Comparison of ENCODE assay signal across 8 mouse cellular contexts in genomic region chr7:79080572-79081399, GRCm38 (mm10). TPM values are rescaled to one million over a fixed set of nuclear protein-coding genes. Genes with fewer than 3 reads are reported as not detected.
DNase-seq lines count a peak whose midpoint lies in the region; ATAC-seq and TF ChIP-seq lines count a peak whose summit lies in the region.

No protein-coding gene starts in this region.

- no peak for DNase-seq in cerebellum, adult 11-12 months
- peak; percentile 21 to 40 for DNase-seq in gastrocnemius, postnatal 36 days
- peak; percentile 6 for DNase-seq in kidney, adult 11 months
- DNase-seq in midbrain, postnatal 0 days (ENCODE audit: low spot score): peak; percentile 78
- peak; percentile 45 for DNase-seq in splenic B cell, adult 2 months (ENCODE audit: low read depth, low spot score)

- peaks cover 4% of the 10 kb centered on the region; the same call in 1 of the 2 replicates for H3K27me3 ChIP-seq in limb, embryonic 13.5 days
- H3K27me3 ChIP-seq in midbrain, postnatal 0 days (ENCODE audit: insufficient read depth, low read length): no peaks in the 10 kb centered on the region
- H3K27me3 ChIP-seq in splenic B cell, adult 2 months (ENCODE audit: control insufficient read depth, insufficient read depth, low read length, poor library complexity, severe bottlenecking): no peaks in the 10 kb centered on the region

- H3K4me1 ChIP-seq in cortical plate, adult 2 months (ENCODE audit: control insufficient read depth, insufficient read depth, low read length): no peaks in the 10 kb centered on the region
- H3K4me1 ChIP-seq in limb, embryonic 13.5 days: no peaks in the 10 kb centered on the region
- H3K4me1 ChIP-seq in midbrain, postnatal 0 days (ENCODE audit: insufficient read depth, low read length): no peaks in the 10 kb centered on the region

- peak; percentile 56; the same call in 1 of the 2 replicates for ATAC-seq in cerebellum, adult (ENCODE audit: insufficient number of reproducible peaks, low FRiP score, low TSS enrichment)
- ATAC-seq in limb, embryonic 13.5 days (ENCODE audit: low FRiP score, low read depth): peak; percentile 79
- peak; percentile 60; the same call in 1 of the 2 replicates for ATAC-seq in midbrain, postnatal 0 days (ENCODE audit: low FRiP score)

- H3K27ac ChIP-seq in cortical plate, adult 2 months (ENCODE audit: insufficient read depth, low read length): no peak overlapping the region
- H3K27ac ChIP-seq in limb, embryonic 13.5 days: 0 out of 2 replicates have a peak overlapping the region, but pooled peaks have one; percentile 1
- H3K27ac ChIP-seq in midbrain, postnatal 0 days (ENCODE audit: low read depth, low read length): no peak overlapping the region

- no peaks in the 10 kb centered on the region for H3K36me3 ChIP-seq in limb, embryonic 13.5 days
- H3K36me3 ChIP-seq in midbrain, postnatal 0 days (ENCODE audit: insufficient read depth, low read length): no peaks in the 10 kb centered on the region
- no peaks in the 10 kb centered on the region for H3K36me3 ChIP-seq in splenic B cell, adult 2 months (ENCODE audit: control insufficient read depth, insufficient read depth, low read length, poor library complexity, severe bottlenecking)

- no peak overlapping the region for H3K9ac ChIP-seq in limb, embryonic 13.5 days
- H3K9ac ChIP-seq in midbrain, postnatal 0 days (replicated peaks; ENCODE audit: low read length, poor library complexity, severe bottlenecking): no peak overlapping the region

- no peak overlapping the region for H3K4me3 ChIP-seq in cortical plate, adult 2 months (ENCODE audit: insufficient read depth, low read length)
- no peak overlapping the region for H3K4me3 ChIP-seq in limb, embryonic 13.5 days
- no peak overlapping the region for H3K4me3 ChIP-seq in midbrain, postnatal 0 days (ENCODE audit: low read depth, low read length)

- H3K4me2 ChIP-seq in limb, embryonic 13.5 days (replicated peaks): no peak overlapping the region
- H3K4me2 ChIP-seq in midbrain, postnatal 0 days (ENCODE audit: low read depth, low read length, poor library complexity, severe bottlenecking): no peak overlapping the region

- no peaks in the 10 kb centered on the region for H3K9me3 ChIP-seq in limb, embryonic 13.5 days
- H3K9me3 ChIP-seq in midbrain, postnatal 0 days (ENCODE audit: low read length): no peaks in the 10 kb centered on the region

- TF ChIP-seq POLR2A in cortical plate, adult 2 months (IDR thresholded peaks at IDR 0.05; ENCODE audit: extremely low read depth, insufficient read depth, low read length): no peak

- intact Hi-C loops in gastrocnemius, postnatal 36 days (cut with DNase I): no loop called here

- peak; percentile 90 for TF ChIP-seq CTCF in cortical plate, adult 2 months (IDR thresholded peaks at IDR 0.05; ENCODE audit: extremely low read depth, insufficient read depth, low read length)
- TF ChIP-seq CTCF in midbrain, postnatal 0 days (IDR thresholded peaks at IDR 0.05): peak; percentile 87

- 20% methylated on average over 7 of the region's 7 CpGs for WGBS in limb, embryonic 13.5 days
- 19% methylated on average over 7 of the region's 7 CpGs for WGBS in midbrain, postnatal 0 days

RNA-seq across cellular contexts. Expression of gene Acan, which starts 27.5 kb away (rescaled TPM):
- polyA plus RNA-seq in cortical plate, adult 2 months (2012; rRNA removed): 1.7 and 1.8 TPM in 2 replicates
- under 1 TPM; 0.10 to 0.27 TPM for total RNA-seq in gastrocnemius, postnatal 36 days (2021)
- polyA plus RNA-seq in limb, embryonic 13.5 days (2015; fragmentation: Nextera tagmentation; extraction: Ambion mirVana): 35.1 and 41.5 TPM in 2 replicates
- 1.7 and 3.0 TPM in 2 replicates for total RNA-seq in midbrain, postnatal 0 days (2014; rRNA removed)
- 0.44 and 0.48 TPM in 2 replicates for polyA plus RNA-seq in midbrain, postnatal 0 days (2015; fragmentation: Nextera tagmentation; extraction: Ambion mirVana)

RNA-seq across cellular contexts. Expression of gene Hapln3, which starts 50.0 kb away (rescaled TPM):
- 1.2 and 1.5 TPM in 2 replicates for polyA plus RNA-seq in cortical plate, adult 2 months (2012; rRNA removed)
- under 1 TPM; 0.22 to 0.36 TPM for total RNA-seq in gastrocnemius, postnatal 36 days (2021)
- 1.3 and 1.6 TPM in 2 replicates for polyA plus RNA-seq in limb, embryonic 13.5 days (2015; fragmentation: Nextera tagmentation; extraction: Ambion mirVana)
- total RNA-seq in midbrain, postnatal 0 days (2014; rRNA removed): 4.9 and 7.9 TPM in 2 replicates
- polyA plus RNA-seq in midbrain, postnatal 0 days (2015; fragmentation: Nextera tagmentation; extraction: Ambion mirVana): 2.2 and 2.4 TPM in 2 replicates

Comparison
In these comparisons a context has a peak if more than half of its experiments do, and no peak if none do; other contexts are left out.
1. RNA of gene Acan, which starts 27.5 kb away (polyA plus RNA-seq): 35.1 to 41.5 TPM in limb, embryonic 13.5 days; 1.7 to 1.8 TPM in cortical plate, adult 2 months and 0.44 to 0.48 TPM in midbrain, postnatal 0 days; every median in the first group is over 10 times any median in the second.
2. Peak in every context shown above with its lines, with median percentiles within 50 percentile points of each other: ATAC-seq.